Mouse (Mus musculus): ENCODE measurements around the gene Upk3b. TPM values are rescaled to one million over a fixed set of nuclear protein-coding genes. Genes with fewer than 3 reads are reported as not detected.

Upk3b gene
- polyA plus RNA-seq, 1 experiment = 0.01 TPM

DNA sequence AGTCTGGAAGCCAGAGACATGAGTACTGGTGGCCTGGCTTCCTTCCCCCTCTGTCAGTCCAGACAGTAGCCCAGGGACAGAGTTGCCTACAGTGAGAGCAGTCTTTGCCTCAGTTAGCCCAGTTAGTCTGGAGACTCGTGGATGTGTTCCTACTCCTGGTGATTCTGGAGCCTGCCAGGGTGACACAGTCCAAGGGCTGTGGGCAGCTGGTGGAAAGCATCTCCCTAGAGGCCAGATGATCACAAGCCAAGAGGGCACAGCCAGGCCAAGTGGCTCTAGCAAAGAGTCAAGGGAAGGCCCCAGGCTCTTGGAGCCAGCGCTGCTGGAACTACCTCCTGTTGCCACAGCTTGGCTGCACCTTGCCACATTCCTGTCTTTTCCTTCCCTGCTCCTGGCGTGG, 12.6 kb upstream of the Upk3b start:
- Histone ChIP-seq H3ac (ENCODE audit: control insufficient read depth, insufficient read length, low read depth) (no peak overlapping the region), H3K79me2 (ENCODE audit: control insufficient read depth, insufficient read depth) (no peaks in the 10 kb centered on the region), H3K79me3 (ENCODE audit: low read depth) (no peaks in the 10 kb centered on the region), H3K4me3 (ENCODE audit: insufficient read depth, poor library complexity, severe bottlenecking) (no peak overlapping the region), H3K36me3 (ENCODE audit: control insufficient read depth, insufficient read depth) (peaks cover 5% of the 10 kb centered on the region), H3K27me3 (ENCODE audit: control insufficient read depth, insufficient read depth, insufficient read length) (no peaks in the 10 kb centered on the region)
- TF ChIP-seq CEBPB (IDR thresholded peaks at IDR 0.05; ENCODE audit: low read depth) (no peak), MAX (IDR thresholded peaks at IDR 0.05) (no peak), USF1 (IDR thresholded peaks at IDR 0.05; ENCODE audit: low read depth) (no peak), MYOG (IDR thresholded peaks at IDR 0.05; ENCODE audit: control insufficient read depth, extremely low read depth, insufficient read length) (no peak), MYOD1 (IDR thresholded peaks at IDR 0.05; ENCODE audit: control insufficient read depth, insufficient read length, low read depth) (no peak), FOSL1 (IDR thresholded peaks at IDR 0.05; ENCODE audit: insufficient read depth, low read length, poor library complexity, severe bottlenecking) (no peak), CTCF (IDR thresholded peaks at IDR 0.05; ENCODE audit: control insufficient read depth, insufficient read depth, insufficient read length) (no peak)

DNA sequence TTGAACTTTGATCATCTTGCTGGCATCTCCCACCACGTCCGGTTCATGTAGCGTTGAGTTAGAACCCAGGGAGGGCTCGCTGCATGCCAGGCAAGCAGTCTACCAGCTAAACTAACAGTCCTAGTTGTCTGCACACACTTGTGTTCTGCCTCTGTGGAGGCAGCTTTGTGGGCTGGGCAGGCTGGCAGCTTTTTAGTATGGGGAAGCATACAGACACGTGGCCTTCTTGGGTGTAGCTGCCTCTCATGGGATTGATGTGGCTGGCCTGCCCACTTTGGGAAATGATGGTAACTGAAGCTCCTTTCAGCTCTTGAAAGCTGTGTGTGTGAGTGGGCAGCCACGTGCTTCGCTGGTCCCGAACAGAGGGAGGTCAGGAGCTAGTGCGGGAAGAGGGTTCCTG, 11.4 kb upstream of the Upk3b start:
- no peak overlapping the region for H3ac ChIP-seq (ENCODE audit: control insufficient read depth, insufficient read length, low read depth)
- peaks cover 7% of the 10 kb centered on the region for H3K36me3 ChIP-seq (ENCODE audit: control insufficient read depth, insufficient read depth)
- no peaks in the 10 kb centered on the region for H3K79me2 ChIP-seq (ENCODE audit: control insufficient read depth, insufficient read depth)
- no peak overlapping the region for H3K4me3 ChIP-seq (ENCODE audit: insufficient read depth, poor library complexity, severe bottlenecking)
- H3K27me3 ChIP-seq (ENCODE audit: control insufficient read depth, insufficient read depth, insufficient read length) = no peaks in the 10 kb centered on the region
- no peak for TF ChIP-seq USF1 (IDR thresholded peaks at IDR 0.05; ENCODE audit: low read depth)
- H3K79me3 ChIP-seq (ENCODE audit: low read depth) = no peaks in the 10 kb centered on the region

DNA sequence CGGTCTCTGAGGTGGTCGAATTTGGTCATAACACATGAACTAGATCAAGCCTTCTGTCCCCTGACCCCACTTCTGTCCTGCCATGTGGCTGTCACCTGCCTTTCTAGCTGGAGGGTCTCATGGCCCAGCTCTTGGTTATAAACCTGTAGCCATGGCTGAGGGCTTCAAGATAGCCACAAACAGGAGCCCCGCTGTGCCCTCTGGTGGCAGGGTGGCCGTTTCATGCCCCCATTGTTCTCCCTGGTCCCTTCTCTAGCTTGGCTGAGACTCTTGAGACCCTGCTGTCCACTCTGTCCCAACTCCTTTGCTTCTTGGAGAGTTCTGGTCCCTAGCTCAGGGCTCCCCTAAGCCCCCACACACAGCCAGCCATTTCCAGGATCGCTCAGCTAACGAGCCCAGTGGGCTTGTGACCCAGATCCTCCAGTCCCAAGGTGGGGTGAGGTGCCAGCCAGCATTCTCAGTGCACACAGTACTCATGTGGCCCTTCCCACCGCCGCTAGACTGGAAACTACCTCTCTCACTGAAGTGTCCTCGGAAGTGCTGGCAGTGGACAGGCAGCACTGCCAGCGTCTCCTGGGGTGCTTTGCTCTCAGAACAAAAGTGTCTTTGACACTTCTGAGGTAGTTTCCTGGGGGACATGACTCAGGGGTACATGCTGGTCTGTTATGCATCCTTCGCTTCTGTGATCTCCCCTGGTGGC, 10.5 kb upstream of the Upk3b start:
- no peaks in the 10 kb centered on the region for H3K79me3 ChIP-seq (ENCODE audit: low read depth)

DNA sequence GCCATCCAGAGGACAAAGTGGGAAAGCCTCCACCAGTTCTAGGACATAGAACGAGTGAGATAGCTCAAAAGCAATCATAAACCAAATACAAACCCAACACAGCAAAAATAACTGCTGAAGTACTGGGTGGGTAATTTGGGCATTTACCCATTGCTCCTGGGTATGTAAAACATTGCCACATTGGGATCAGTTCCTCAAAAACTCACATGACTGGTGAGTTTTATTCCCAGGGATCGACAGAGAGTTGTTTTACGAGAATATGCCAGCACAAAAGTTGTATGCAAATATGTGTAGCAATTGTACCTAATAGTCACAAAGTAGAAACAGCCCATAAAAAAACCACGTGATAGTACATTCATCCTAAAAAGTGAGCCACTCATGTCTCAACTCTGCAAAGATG, 3.4 kb upstream of the Upk3b start:
- no peak for TF ChIP-seq USF1 (IDR thresholded peaks at IDR 0.05; ENCODE audit: low read depth)
- TF ChIP-seq CTCF (IDR thresholded peaks at IDR 0.05; ENCODE audit: control insufficient read depth, insufficient read depth, insufficient read length) = no peak
- TF ChIP-seq MYOG (IDR thresholded peaks at IDR 0.05; ENCODE audit: control insufficient read depth, extremely low read depth, insufficient read length) = no peak
- no peak for TF ChIP-seq FOSL1 (IDR thresholded peaks at IDR 0.05; ENCODE audit: insufficient read depth, low read length, poor library complexity, severe bottlenecking)
- no peak for TF ChIP-seq MAX (IDR thresholded peaks at IDR 0.05)
- no peak for TF ChIP-seq MYOD1 (IDR thresholded peaks at IDR 0.05; ENCODE audit: control insufficient read depth, insufficient read length, low read depth)
- no peak for TF ChIP-seq CEBPB (IDR thresholded peaks at IDR 0.05; ENCODE audit: low read depth)
- Histone ChIP-seq H3K4me3 (ENCODE audit: insufficient read depth, poor library complexity, severe bottlenecking) (no peak overlapping the region), H3ac (ENCODE audit: control insufficient read depth, insufficient read length, low read depth) (no peak overlapping the region), H3K79me2 (ENCODE audit: control insufficient read depth, insufficient read depth) (no peaks in the 10 kb centered on the region), H3K79me3 (ENCODE audit: low read depth) (no peaks in the 10 kb centered on the region), H3K27me3 (ENCODE audit: control insufficient read depth, insufficient read depth, insufficient read length) (no peaks in the 10 kb centered on the region), H3K36me3 (ENCODE audit: control insufficient read depth, insufficient read depth) (peaks cover 7% of the 10 kb centered on the region)

More for the DNA sequence above, 10.5 kb upstream of the Upk3b start:
- Histone ChIP-seq H3K79me2 (ENCODE audit: control insufficient read depth, insufficient read depth) (no peaks in the 10 kb centered on the region), H3K36me3 (ENCODE audit: control insufficient read depth, insufficient read depth) (peaks cover 7% of the 10 kb centered on the region), H3ac (ENCODE audit: control insufficient read depth, insufficient read length, low read depth) (no peak overlapping the region), H3K27me3 (ENCODE audit: control insufficient read depth, insufficient read depth, insufficient read length) (no peaks in the 10 kb centered on the region), H3K4me3 (ENCODE audit: insufficient read depth, poor library complexity, severe bottlenecking) (no peak overlapping the region)
- TF ChIP-seq FOSL1 (IDR thresholded peaks at IDR 0.05; ENCODE audit: insufficient read depth, low read length, poor library complexity, severe bottlenecking) (no peak), MAX (IDR thresholded peaks at IDR 0.05) (no peak), CEBPB (IDR thresholded peaks at IDR 0.05; ENCODE audit: low read depth) (no peak), CTCF (IDR thresholded peaks at IDR 0.05; ENCODE audit: control insufficient read depth, insufficient read depth, insufficient read length) (no peak), USF1 (IDR thresholded peaks at IDR 0.05; ENCODE audit: low read depth) (no peak), MYOD1 (IDR thresholded peaks at IDR 0.05; ENCODE audit: control insufficient read depth, insufficient read length, low read depth) (no peak), MYOG (IDR thresholded peaks at IDR 0.05; ENCODE audit: control insufficient read depth, extremely low read depth, insufficient read length) (no peak)

DNA sequence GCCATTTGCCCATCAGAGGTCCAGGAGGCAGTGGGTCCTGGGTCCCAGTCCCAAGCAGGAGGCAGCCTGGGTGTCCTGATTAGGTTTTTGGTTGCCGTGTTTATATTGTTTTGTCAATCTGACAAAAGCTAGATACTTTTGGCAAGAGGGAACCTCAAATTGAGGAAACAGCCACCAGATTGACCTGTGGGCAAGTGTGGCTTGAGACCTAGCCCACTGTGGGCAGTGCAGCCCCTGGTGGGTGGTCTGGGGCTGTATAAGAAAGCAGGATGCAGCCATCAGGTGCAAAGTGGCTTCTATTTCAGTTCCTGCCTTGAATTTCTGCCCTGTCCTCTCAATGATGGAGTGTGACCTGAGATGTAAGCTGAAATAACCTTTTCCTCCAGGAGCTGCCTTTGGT, 3.0 kb upstream of the Upk3b start:
- TF ChIP-seq MAX (IDR thresholded peaks at IDR 0.05) = no peak
- no peak for TF ChIP-seq MYOG (IDR thresholded peaks at IDR 0.05; ENCODE audit: control insufficient read depth, extremely low read depth, insufficient read length)
- TF ChIP-seq MYOD1 (IDR thresholded peaks at IDR 0.05; ENCODE audit: control insufficient read depth, insufficient read length, low read depth) = no peak
- TF ChIP-seq FOSL1 (IDR thresholded peaks at IDR 0.05; ENCODE audit: insufficient read depth, low read length, poor library complexity, severe bottlenecking) = no peak
- TF ChIP-seq CEBPB (IDR thresholded peaks at IDR 0.05; ENCODE audit: low read depth) = no peak
- TF ChIP-seq USF1 (IDR thresholded peaks at IDR 0.05; ENCODE audit: low read depth) = no peak
- no peak for TF ChIP-seq CTCF (IDR thresholded peaks at IDR 0.05; ENCODE audit: control insufficient read depth, insufficient read depth, insufficient read length)
- Histone ChIP-seq H3K79me3 (ENCODE audit: low read depth) (no peaks in the 10 kb centered on the region), H3ac (ENCODE audit: control insufficient read depth, insufficient read length, low read depth) (no peak overlapping the region), H3K79me2 (ENCODE audit: control insufficient read depth, insufficient read depth) (no peaks in the 10 kb centered on the region), H3K4me3 (ENCODE audit: insufficient read depth, poor library complexity, severe bottlenecking) (no peak overlapping the region), H3K36me3 (ENCODE audit: control insufficient read depth, insufficient read depth) (peaks cover 6% of the 10 kb centered on the region), H3K27me3 (ENCODE audit: control insufficient read depth, insufficient read depth, insufficient read length) (no peaks in the 10 kb centered on the region)

DNA sequence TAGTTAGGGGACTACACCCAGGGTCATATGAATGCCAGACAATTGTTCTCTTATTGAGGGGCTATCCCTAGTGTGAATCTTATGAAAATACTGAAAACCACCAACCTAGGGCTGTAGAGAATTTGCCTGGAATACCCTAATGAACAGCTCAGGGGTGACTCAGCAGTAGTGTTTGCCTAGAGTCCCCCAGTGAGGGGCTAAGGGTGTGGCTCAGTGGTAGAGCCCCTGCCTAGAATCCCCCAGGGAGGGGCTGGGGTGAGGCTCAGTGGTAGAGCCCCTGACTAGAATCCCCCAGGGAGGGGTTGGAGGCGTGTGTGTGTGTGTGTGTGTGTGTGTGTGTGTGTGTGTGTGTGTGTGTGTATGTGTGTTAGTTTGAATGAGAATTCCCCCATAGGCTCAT, 1.6 kb upstream of the Upk3b start:
- Histone ChIP-seq H3K79me3 (ENCODE audit: low read depth) (no peaks in the 10 kb centered on the region), H3K36me3 (ENCODE audit: control insufficient read depth, insufficient read depth) (no peaks in the 10 kb centered on the region), H3K79me2 (ENCODE audit: control insufficient read depth, insufficient read depth) (no peaks in the 10 kb centered on the region), H3K27me3 (ENCODE audit: control insufficient read depth, insufficient read depth, insufficient read length) (no peaks in the 10 kb centered on the region), H3ac (ENCODE audit: control insufficient read depth, insufficient read length, low read depth) (no peak overlapping the region), H3K4me3 (ENCODE audit: insufficient read depth, poor library complexity, severe bottlenecking) (no peak overlapping the region)
- TF ChIP-seq CEBPB (IDR thresholded peaks at IDR 0.05; ENCODE audit: low read depth) = no peak
- TF ChIP-seq MAX (IDR thresholded peaks at IDR 0.05) = no peak
- no peak for TF ChIP-seq MYOD1 (IDR thresholded peaks at IDR 0.05; ENCODE audit: control insufficient read depth, insufficient read length, low read depth)
- TF ChIP-seq FOSL1 (IDR thresholded peaks at IDR 0.05; ENCODE audit: insufficient read depth, low read length, poor library complexity, severe bottlenecking) = no peak
- no peak for TF ChIP-seq USF1 (IDR thresholded peaks at IDR 0.05; ENCODE audit: low read depth)
- no peak for TF ChIP-seq CTCF (IDR thresholded peaks at IDR 0.05; ENCODE audit: control insufficient read depth, insufficient read depth, insufficient read length)
- TF ChIP-seq MYOG (IDR thresholded peaks at IDR 0.05; ENCODE audit: control insufficient read depth, extremely low read depth, insufficient read length) = no peak

Measured in C2C12 (cell line).